Mouse (Mus musculus) frontal cortex, adult 2 months (tissue): Measurements from ENCODE around the gene Shisa2. TPM values are rescaled to one million over a fixed set of nuclear protein-coding genes. Genes with fewer than 3 reads are reported as not detected.

Experiments
- DNase-seq, 2 experiments: peaks; one replicate each; pipeline ENCODE4 v3.0.0; 2022; ENCODE audit warnings: low spot score in 1 of 2; ENCODE audit errors: extremely low spot score in 1 of 2
- polyA plus RNA-seq: library from polyadenylated mRNA; depleted of rRNA; stranded (reverse); fragments of >200 nt; gene quantifications from 2 replicates; pipeline ENCODE4 v1.2.3, GENCODE M21; 2012

Shisa2 gene
- polyA plus RNA-seq, 1 experiment, result 8.2 TPM

- DNase-seq, result no peak
Measured at GRCm38 (mm10) chr14:59629308-59629707, 4.2 kb downstream of the Shisa2 start.

- DNase-seq, result no peak
Measured at GRCm38 (mm10) chr14:59630096-59630495, 5.0 kb downstream of the Shisa2 start.

- no peak for DNase-seq
Measured at GRCm38 (mm10) chr14:59632067-59632466, 7.0 kb downstream of the Shisa2 start.

GRCm38 (mm10) chr14:59633295-59633898, 8.3 kb downstream of the Shisa2 start:
- no peak for DNase-seq

- DNase-seq, result no peak
Measured at GRCm38 (mm10) chr14:59633988-59634387, 8.9 kb downstream of the Shisa2 start.

- DNase-seq, result no peak
Measured at GRCm38 (mm10) chr14:59638906-59639703, 14.0 kb downstream of the Shisa2 start.

- DNase-seq, result no peak
Measured at GRCm38 (mm10) chr14:59641856-59642255, 16.7 kb downstream of the Shisa2 start.

- DNase-seq, result no peak
Measured at GRCm38 (mm10) chr14:59643582-59643981, 18.5 kb downstream of the Shisa2 start.

- DNase-seq, result no peak
Measured at GRCm38 (mm10) chr14:59644166-59644565, 19.1 kb downstream of the Shisa2 start.

- DNase-seq, result no peak
Measured at GRCm38 (mm10) chr14:59644896-59645295, 19.8 kb downstream of the Shisa2 start.

- DNase-seq, result no peak
Measured at GRCm38 (mm10) chr14:59646826-59647697, 22.0 kb downstream of the Shisa2 start.

GRCm38 (mm10) chr14:59648611-59649010, 23.5 kb downstream of the Shisa2 start:
- no peak for DNase-seq

GRCm38 (mm10) chr14:59649337-59649736, 24.2 kb downstream of the Shisa2 start:
- DNase-seq, result no peak

- peak in 1 of 2 experiments; percentile 16 for DNase-seq
Measured at GRCm38 (mm10) chr14:59656591-59656990, 31.5 kb downstream of the Shisa2 start.

- DNase-seq, result no peak
Measured at GRCm38 (mm10) chr14:59657098-59657497, 32.0 kb downstream of the Shisa2 start.

- DNase-seq, result no peak
Measured at GRCm38 (mm10) chr14:59672893-59673515, 47.9 kb downstream of the Shisa2 start.

GRCm38 (mm10) chr14:59674556-59674955, 49.4 kb downstream of the Shisa2 start:
- DNase-seq, result no peak

GRCm38 (mm10) chr14:59675330-59675729, 50.2 kb downstream of the Shisa2 start:
- DNase-seq, result no peak

- no peak for DNase-seq
Measured at GRCm38 (mm10) chr14:59677598-59678003, 52.5 kb downstream of the Shisa2 start.
